Mouse (Mus musculus) adrenal gland, postnatal 36 days (tissue): ENCODE measurements around the gene Nxph4. TPM values are rescaled to one million over a fixed set of nuclear protein-coding genes. Genes with fewer than 3 reads are reported as not detected.

Source experiments
- DNase-seq, 2 experiments: peaks; one replicate each; pipeline ENCODE4 v3.0.0; 2021; ENCODE audit warnings: mixed read lengths in 1 of 2
- total RNA-seq, 2 experiments: library from RNA; stranded (reverse); gene quantifications; 2 replicates each; pipeline ENCODE4 v1.2.3; 2021

Gene Nxph4
- total RNA-seq, 2 experiments from 2014 or later, result 5.0 to 6.3 TPM

DNA sequence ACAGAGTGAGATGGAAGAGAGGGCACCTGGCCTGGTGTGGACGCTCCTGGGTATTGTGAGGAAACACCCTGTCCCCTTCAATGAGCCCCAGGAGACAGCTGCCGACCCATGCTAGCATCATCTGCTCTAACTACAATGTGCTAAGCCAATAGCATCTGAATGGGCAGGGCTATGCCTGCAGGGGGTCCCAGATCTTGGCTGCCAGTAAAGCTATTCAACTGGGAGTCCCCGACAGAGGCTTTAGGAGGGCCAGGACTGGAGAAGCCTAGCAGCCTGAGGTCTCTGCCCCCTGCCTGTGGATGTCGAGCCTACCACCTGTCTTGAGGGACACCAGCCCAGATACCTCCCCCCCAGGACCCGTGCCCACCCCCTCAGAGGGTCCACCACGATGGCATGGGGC is 8.4 kb upstream of the Nxph4 start:
- no peak for DNase-seq

DNA sequence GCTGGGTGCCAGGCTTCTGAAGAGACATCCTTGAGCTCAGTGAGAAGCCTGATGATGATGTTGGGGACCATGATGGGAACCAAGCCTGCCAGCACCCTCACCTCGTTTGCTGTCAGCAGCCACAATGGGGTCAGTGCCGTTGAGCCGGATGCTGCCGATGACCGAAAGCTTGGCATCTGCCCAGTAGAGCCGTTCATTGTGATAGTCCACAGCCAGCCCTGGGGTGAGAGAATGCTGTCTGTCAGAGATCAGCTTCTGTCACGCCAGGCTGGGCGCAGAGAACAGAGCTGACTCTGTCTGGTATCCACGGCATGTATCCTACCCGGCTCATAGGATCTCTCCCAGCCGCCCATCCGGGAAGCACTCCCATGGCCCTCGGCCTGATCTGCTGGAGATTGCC is 7.7 kb upstream of the Nxph4 start:
- no peak for DNase-seq

DNA sequence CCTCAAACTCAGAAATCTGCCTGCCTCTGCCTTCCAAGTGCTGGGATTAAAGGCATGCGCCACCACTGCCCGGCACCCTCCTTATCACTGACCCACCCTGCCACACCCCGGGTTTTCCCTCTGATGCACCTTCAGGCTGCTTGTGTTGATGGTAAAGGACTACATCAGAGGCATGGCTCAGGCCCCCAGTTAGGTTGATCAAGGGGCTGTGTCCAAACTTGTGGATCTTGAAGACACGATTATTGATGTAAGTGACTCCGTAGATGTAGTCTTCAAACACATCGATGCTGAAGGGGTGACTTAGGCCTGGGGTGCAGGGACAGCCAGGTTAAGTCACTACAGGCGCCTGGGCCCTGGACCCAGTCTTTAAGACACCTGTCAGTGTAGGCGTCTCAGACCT is 7.2 kb upstream of the Nxph4 start:
- no peak for DNase-seq

DNA sequence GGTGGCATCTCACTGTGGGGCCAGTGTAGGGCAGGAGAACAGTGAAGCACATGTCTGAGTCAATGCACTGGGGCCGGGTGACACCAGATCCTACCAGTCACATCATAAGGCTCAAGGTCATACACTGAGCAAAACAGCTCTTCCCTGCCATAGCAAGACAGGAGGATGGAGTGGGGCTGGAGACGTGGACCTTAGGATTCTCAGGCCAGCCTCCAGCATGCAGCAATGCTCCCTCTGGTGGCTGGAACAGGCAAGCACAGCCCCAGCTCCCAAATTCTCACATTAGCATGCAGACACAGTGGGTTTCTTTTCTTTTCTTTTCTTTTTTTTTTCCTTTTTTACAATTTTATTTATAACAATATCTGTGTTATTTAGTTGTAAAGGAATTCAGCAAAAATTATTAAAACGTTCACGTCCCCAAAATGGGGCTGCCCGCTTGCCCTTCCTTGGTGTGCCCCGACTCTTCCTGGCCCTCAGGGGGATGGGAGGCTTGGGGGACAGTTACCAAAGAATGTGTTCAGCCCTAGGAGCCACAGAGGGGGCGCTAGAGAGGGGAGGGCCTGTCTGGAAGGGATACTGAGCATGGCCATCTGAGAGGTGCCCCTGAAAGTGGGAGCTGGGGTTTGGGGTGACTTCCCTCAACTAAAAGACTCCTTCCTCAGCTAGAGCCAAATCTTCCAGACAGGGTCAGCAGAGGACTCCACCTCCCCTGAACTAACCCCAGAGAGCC is 3.7 kb upstream of the Nxph4 start:
- peak; percentile 79 to 85 for DNase-seq

DNA sequence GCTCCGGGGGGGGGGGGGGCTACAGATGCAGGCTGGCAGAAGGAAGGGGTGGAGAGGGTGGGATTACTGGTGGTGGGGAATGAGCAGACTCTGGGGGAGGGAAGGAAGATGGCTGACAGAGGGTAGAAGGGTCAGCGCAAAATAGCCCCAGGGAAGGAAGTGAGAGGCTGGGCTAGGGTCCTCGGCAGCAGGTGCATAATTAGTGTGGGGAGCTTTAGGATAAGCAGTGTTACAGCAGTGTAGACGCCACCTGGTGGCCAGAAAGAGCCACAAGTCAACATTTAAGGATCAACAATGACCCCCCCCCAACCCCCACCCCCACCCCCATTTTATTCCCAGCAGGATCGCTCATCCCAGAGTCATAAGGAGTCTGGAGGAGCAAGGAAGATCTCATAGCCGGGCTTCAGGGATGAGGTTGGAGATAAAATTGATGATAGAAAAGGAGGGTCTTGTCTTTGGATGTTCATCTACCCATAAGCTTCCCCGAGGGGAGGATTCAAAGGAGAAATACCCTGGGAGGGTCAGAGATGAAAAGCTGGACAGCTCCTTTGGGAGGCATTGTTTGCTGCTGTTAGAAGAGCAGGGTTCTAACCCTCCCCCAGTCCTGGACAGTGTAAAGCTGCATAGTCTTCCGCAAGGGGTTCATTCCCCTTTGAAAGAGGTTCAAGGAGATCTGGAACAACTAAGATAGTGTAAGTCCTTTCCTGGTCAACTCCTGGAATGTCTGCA is 2.4 kb upstream of the Nxph4 start:
- DNase-seq, result peak in 1 of 2 experiments; percentile 50

DNA sequence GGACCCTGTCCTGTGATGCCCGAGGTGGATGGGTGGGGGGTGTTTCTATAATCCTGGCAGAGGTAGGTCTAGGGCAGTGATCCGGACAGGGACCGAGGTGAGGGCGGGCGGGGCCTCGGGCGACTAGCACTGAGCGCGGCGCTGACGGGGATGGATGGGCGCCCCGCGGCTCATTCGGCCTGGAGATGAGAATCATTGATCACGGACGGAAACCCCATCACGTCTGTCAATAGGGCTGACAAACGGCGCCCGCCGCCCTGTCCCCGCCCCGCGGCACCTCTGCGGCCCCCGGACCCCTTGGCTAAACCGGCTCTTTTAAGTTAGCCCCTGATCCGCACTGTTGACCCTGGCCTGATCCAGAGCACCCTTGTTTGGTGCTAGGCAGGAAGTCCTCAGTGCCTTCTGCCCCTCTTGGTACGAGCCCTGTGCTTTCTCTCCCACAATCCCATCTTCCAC is 598 bp upstream of the Nxph4 start:
- DNase-seq, result no peak

DNA sequence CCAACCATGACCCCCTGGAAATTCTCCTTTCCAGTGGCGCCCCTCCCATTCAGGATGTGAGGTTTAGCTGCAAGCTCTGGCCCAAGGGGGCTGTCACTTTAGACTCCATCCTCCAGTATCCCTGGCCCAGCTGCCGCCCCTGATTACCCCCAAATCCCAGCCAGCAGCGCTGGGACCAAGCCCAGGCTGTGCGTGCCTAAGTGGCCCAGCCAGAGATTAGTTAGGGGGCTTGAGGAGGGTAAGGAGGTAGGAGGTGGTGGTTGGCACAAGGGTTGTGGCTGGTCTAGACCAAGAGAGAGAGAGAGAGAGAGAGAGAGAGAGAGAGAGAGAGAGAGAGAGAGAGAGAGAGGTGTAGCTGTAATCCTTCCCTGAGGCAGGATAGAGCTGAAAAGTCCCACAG is 2.8 kb downstream of the Nxph4 start:
- no peak for DNase-seq

DNA sequence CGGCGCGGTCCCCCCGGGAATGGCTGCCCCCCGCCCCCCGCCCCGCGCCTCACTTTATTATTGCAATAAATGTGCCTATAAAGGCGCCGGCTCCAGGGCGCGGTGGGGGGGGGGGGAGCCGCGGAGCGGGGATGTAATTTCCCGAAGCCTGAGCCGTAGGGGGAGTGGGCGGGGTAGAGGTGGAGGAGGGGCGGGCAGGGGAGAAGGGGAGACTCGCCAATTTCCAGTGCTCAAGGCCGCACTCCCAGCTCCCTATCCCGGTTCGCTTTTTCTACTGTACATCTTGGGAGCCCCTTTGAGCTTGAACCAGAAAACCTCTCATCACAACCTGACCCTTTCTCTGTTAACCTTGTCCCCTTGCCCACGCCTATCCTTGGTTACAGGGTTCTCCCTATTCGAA is 3.4 kb downstream of the Nxph4 start:
- DNase-seq, result no peak

DNA sequence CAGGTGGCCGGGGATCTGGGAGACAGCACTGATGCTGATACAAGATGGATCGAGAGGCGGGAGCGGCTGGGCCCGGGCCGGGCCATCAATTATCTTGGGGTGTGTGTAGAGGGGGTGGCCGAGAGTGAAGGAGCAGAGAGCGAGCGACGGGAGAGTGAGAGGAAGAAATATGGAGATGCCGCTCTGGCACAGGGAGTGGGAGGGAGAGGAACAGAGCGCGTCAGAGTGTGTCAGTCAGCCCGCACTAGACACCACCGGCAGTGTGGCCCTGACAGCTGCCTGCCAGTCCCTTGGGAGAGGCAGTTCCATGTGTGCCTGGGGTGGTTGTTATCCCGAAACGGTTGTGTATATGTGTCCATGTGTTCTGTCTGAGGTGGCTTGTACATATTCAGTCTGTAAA is 6.9 kb downstream of the Nxph4 start:
- no peak for DNase-seq

DNA sequence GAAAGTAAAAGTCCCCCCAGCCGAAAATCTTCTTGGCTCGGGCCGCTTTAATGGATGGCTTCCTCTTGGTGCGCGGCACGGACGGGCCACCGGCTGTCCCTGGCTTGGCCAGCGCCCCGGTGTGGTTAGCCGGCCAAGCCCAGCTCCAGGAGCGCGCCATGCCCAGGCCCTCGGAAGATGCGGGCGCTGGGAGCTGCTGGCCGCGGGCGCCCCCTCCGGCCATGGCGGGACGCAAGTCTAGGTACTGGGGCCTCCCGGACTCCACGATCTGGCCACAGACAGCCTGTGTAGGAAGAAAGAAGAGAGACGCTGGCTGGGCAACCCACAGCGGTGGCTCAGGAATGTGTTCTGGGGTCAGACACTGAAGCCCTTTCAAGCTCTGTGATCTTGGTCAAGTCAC is 7.7 kb downstream of the Nxph4 start:
- DNase-seq, result peak; percentile 74 to 86

DNA sequence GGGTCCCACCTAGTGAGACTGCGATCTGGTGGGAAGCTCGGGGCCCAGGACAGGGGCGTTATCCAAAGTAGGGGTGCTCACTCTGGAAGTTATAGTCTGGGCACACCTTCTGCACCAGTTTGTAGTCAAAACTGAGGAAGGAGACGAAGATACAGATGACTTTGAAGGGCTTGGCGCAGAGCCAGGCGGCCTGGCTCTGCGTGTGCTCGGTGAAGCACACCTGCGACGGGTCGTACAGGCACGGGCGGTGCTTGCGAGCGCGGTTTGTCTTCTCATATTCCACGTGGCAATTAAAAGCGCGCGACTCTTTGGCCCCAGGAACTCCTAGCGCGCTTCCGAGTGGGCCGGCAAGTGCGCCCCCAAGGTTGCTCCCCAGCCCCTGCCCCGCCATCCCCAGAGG is 8.3 kb downstream of the Nxph4 start:
- DNase-seq, result no peak

DNA sequence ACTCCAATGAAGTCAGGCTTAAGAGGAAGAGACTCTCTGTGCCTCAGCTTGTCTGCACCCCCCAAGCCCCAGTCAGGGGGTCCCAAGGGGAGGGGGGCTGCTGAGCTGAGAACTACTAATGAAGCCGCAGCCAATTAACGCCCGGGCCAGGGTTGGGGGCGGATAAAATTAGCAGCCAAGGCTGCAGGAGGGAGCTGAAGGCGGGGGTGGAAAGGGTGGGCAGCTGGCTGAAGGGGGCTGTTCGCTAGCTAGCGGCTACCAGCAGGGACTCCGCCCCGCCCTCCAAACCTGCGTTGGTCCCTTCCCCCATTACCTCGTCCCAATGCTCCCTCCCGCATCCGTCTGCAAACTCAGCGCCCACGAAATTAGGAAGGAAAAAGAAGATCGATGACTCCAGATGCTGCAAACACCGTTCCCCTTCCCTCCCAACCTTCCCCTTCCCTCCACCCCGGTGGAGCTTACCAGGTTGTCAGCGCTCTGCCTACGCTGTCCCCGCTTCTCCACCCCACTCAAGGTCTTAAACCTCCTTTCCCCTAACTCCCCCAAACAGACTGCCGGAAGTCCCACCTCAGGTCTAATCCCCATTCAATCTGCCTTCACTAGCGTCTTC is 9.6 kb downstream of the Nxph4 start:
- DNase-seq, result no peak

DNA sequence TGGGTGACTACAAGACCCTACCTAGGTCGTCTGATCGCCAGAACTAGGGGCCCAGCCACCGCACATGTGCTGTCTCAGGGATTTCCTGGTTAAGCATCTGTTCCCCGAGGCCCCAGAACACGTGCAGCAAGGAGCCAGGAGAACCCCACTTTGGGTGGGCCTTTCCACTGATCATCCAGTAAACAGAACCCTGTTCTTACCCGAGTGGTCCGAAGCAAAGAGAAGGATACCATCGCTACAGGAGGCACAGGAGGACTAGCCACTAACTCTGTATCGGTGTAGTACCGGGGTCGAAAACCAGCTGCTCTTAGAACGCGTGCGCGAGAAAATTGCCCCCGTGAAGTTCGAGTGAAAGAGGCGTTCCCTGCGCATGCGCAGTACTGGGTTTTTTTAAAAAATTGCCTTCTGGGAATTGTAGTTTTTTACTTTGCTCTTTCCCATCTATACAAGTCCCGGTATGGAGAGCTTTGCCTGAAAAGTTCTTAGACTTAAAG is 12.2 kb downstream of the Nxph4 start, which contains the start of gene Shmt2:
TSS of gene Shmt2 (minus strand) at position 357 of the 494 bp plus-strand sequence.
- DNase-seq, result peak; percentile 84 to 87

DNA sequence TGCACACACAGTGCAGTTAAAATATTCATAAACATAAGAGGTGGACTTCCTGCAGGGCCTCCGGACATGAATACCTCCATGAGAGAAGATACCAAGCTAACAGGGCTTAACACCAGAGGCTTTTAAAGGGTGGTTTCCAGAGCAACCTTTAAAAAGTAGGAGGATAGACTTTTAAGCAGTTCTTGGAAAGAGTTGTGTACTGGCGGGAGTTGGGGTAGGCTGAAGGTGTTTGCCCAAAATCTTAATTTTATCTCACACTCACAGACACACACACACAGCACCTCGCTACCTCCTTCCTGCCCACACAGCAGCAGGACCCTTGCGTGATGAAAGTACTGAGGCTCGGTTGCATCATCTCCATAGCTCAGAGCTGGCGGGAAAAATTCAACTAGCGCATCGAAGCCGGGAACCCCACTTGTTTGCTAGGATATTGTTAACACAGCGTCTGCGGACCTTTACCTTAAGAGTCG is 12.7 kb downstream of the Nxph4 start:
- no peak for DNase-seq

DNA sequence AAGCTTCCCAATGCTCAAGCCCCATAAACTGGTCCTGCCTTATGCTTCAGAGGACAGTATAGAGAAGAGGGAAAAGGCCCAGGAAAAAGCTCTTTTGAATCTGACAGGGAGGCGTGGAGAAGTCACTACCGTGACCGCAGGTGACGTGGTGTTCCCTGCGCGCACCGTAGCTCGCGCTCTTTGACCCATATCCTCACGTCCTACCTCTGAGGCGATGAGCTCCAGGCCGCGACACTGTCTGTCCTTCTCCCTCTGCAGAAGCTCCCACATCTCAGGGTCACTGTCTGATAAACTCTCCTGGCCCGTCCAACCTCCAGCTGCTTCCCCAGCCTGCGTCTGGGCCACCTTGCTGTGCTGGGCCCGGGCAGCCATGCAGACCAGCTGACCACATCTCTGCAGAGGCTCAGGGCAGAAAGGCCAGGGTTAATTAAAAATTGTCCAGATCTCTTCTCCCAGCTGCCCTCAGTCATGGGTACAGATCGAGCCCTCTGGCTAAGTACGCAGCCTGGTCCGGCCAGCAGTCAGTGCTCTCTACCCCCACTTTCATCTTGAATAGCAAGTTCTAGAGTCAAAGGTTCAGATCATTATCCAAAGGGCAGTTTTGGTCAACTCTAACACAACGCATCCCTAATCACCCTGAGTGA is 13.5 kb downstream of the Nxph4 start:
- no peak for DNase-seq

DNA sequence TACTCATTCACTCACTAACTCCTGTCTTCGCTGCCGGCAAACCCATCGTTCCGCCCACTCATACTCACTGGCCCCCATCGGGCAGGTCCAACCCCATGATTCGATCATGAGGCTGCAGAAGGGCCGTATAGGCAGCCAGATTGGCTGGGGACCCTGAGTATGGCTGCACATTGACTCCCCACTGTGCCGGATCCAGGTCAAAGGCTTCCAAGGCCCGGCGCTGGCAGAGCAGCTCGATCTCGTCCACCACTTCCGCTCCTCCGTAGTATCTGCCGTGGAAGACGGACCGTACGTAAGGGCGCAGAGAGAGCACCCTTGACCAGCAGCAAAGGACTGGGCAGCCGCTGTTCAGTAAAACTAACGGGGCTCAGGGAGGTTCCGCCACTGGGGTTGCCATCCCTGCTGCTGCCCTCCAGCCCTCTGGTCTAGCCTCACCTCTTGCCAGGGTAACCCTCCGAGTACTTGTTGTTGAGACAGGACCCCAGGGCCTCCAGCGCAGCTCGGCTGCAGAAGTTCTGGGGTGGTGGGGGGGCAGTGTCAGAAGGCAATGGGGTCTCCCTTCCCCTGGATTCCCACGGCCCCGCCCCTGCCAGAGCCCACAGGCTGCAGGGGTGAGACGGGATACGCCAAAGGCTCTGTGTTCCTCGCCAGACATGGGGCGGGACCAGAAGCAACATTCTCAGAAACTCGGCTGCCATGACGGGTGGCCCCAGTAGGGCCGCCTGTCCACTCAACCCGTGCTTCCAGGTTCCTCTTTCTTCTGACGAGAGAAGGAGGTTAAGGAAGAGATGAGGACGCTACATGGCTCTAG is 14.3 kb downstream of the Nxph4 start:
- DNase-seq, result no peak

DNA sequence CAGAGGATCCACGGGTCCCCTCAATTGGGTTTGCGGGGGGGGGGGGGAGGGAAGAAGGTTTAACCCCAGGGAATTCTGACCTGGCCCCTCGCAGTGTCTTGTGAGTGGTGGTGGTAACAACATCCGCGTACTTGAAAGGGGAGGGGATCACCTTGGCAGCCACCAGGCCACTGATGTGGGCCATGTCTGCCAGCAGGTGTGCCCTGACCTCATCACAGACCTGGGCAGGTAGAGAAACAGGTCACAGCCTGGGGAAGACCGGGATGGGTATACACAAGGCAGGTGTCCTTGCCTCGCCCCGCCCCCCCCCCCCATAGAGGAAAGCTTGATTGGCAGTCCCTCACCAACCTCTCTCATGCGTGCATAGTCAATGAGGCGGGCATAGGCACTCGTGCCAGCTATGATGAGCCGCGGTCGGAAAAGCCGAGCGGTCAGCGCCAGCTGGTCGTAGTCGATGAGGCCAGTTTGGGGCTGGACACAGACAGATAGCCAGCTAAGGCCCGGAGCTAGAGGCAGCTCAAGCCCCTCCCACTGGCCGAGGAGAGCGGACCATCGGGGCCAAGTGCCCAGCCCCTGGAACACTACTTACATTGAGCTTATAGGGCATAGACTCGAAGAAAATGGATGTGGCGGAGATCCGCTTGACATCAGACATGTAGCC is 15.2 kb downstream of the Nxph4 start:
- no peak for DNase-seq

DNA sequence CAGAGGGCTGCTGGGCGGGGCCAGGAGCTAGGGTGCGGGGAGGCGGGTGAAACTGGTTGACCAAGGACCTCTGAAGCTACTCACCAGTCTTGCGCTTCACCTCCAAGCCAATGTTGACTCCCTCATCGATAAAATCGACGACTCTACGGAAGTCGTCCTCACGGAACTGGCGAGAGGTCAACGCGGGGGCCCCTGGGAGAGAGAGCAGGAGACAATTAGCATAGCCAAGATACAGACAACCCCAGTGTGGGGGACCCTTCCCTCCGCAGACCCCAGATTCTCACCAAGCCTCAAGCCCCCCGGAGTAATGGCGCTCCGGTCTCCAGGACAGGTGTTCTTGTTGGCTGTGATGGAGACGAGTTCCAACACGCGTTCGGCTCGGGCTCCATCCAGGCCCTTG is 16.4 kb downstream of the Nxph4 start:
- DNase-seq, result no peak

DNA sequence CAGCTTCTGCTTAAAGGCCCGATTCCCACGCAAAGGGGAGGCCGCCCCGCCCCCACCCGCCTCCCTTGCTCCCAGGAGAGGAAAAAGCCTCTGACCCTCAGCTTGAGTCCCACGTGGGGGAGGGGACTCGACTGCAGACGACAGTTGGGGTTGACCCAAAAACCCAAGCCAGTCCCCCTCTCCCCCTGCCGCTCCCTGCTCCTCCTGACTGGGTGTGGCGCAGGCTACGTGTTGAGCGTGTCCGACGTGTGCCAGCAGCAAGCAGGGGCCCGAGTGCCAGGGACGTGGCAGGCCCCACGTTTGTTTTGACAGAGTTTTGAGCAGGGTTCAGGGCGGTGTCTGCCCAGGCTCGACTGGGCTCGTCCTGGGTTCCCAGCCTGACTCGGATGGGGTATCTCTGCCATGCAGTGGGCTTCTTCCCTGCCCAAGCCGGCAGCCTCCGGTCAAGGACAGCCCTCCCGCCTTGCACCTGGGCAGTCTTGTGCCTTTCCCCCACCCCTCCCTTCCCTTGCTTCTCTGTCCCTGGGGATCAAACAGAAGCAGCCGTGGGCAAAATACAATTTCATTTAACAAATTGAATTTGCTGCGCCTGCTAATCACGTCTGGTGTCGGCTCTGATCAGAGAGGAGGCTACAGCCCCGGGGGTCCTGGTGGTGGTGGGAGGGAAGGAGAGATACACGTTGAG is 17.6 kb downstream of the Nxph4 start:
- peak; percentile 29 to 51 for DNase-seq

DNA sequence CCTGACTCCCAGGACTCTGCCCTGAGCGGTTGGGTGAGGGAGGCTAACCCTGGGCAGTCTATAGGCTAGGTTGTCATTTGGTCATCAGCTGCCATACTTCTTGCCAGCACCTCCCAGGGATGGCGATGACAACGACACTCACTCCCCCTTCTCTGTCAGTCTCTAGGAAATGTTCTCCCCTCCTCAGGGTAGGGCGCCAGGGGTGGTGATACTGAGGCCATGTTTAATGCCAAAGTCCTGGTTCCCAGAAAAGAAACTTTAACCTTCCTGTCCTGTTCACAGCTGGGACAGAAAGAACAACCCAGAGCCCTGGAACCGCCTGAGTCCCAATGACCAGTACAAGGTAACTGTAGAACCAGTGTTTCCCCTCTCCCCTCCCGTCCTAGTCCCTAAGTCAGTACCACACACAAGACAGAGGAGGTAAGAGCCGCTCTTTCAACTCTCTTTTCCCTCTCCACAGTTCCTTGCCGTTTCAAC is 18.3 kb downstream of the Nxph4 start:
- DNase-seq, result no peak
